16 mouse cellular contexts compared by ENCODE assay signal in the genomic region with DNA sequence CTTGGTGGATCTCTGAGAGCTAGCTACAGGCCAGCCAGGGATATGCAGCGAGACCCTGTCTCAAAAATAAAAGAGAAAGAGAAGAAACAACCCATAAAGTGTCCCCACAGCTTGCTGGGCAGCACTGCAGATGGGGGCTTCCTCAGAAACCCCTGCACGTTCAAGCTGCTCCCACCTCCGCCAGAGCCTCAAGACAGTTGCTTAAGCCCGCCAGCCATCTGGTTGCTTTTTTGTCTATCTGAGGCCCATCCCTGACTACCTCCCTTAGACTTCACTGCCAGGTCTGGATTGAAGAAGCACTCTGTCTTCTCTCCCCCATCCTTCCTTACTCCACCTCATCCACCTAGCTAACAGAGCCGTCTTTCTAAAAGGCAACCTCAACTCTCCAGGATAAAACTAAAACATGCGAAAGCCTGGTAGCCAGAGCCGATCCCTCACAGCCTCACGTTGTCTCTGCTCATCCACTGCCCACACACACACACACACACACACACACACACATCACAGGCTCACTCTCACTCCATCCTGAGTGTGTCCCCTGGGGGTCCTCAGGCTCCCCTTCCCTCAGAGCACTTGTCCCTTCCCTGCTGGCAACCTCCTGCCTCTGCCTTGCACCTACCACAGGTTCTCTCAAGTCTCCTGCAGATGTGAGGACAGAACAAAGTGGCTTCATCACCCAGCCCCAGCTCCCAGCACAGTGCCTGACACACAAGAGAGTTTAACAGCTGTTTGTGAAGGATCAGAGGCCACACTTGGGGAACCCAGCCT. TPM values are rescaled to one million over a fixed set of nuclear protein-coding genes. Genes with fewer than 3 reads are reported as not detected.
DNase-seq lines count a peak whose midpoint lies in the region; ATAC-seq lines count a peak whose summit lies in the region.
"Had no signal": no experiment of that assay in that cellular context is flagged by ENCODE, and none has a peak within 500 bp of the region (broad histone marks: within the 10 kb centered on the region; RNA-seq: fewer than 3 reads in every experiment).

No protein-coding gene starts in this region.

- no peaks in the 10 kb centered on the region for H3K9me3 ChIP-seq in hindbrain, embryonic 15.5 days
- H3K9me3 ChIP-seq in hindbrain, embryonic 14.5 days (ENCODE audit: control insufficient read depth, low read length), result no peaks in the 10 kb centered on the region
- H3K9me3 ChIP-seq: heart, embryonic 15.5 days; limb, embryonic 15.5 days had no signal

- no peaks in the 10 kb centered on the region for H3K27me3 ChIP-seq in hindbrain, embryonic 15.5 days
- H3K27me3 ChIP-seq in hindbrain, embryonic 14.5 days (ENCODE audit: control insufficient read depth, insufficient read depth, low read length), result no peaks in the 10 kb centered on the region
- H3K27me3 ChIP-seq: heart, embryonic 15.5 days; limb, embryonic 15.5 days had no signal

- no peak overlapping the region for H3K4me2 ChIP-seq in hindbrain, embryonic 15.5 days
- H3K4me2 ChIP-seq in hindbrain, embryonic 14.5 days (replicated peaks), result no peak overlapping the region
- H3K4me2 ChIP-seq: heart, embryonic 15.5 days; limb, embryonic 15.5 days had no signal

- no peak for ATAC-seq in cerebellum, adult (ENCODE audit: insufficient number of reproducible peaks, low FRiP score, low TSS enrichment)
- ATAC-seq in hindbrain, embryonic 15.5 days (ENCODE audit: low FRiP score, low read depth), result no peak
- ATAC-seq in hindbrain, embryonic 14.5 days (ENCODE audit: low FRiP score), result no peak
- ATAC-seq: liver, postnatal 0 days; midbrain, embryonic 16.5 days had no signal

- DNase-seq in cerebellum, adult 11 months, result peak; percentile 24
- DNase-seq in hindbrain, embryonic 14.5 days (ENCODE audit: low spot score), result no peak
- DNase-seq in right cerebral cortex, postnatal 10 days (ENCODE audit: low spot score in 2 of 2), result peak; percentile 48 to 56
- DNase-seq in right cerebral cortex, postnatal 36 days (ENCODE audit: low spot score in 2 of 2), result no peak
- DNase-seq in retina, embryonic 14.5 days (ENCODE audit: low spot score), result peak; percentile 21
- DNase-seq in testis, postnatal 14 days (ENCODE audit: low spot score), result no peak
- DNase-seq: adrenal gland, postnatal 14 days; kidney, adult 9 months; liver, postnatal 0 days; lung, postnatal 4 days had no signal

- H3K27ac ChIP-seq in hindbrain, embryonic 15.5 days (replicated peaks), result 0 out of 2 replicates have a peak overlapping the region, but pooled peaks have one; percentile 50
- H3K27ac ChIP-seq in hindbrain, embryonic 14.5 days, result no peak overlapping the region
- H3K27ac ChIP-seq: heart, embryonic 15.5 days; limb, embryonic 15.5 days had no signal

- H3K4me1 ChIP-seq in hindbrain, embryonic 15.5 days (replicated peaks), result peaks cover 35% of the 10 kb centered on the region
- H3K4me1 ChIP-seq in hindbrain, embryonic 14.5 days (replicated peaks; ENCODE audit: control insufficient read depth, insufficient read depth, low read length), result no peaks in the 10 kb centered on the region; the same call in none of the 2 replicates

- peaks cover 11% of the 10 kb centered on the region; the same call in 1 of the 2 replicates for H3K36me3 ChIP-seq in hindbrain, embryonic 15.5 days
- H3K36me3 ChIP-seq in hindbrain, embryonic 14.5 days (replicated peaks; ENCODE audit: control insufficient read depth, insufficient read depth), result peaks cover 22% of the 10 kb centered on the region
- H3K36me3 ChIP-seq: heart, embryonic 15.5 days had no signal

- no peak overlapping the region for H3K4me3 ChIP-seq in hindbrain, embryonic 15.5 days
- H3K4me3 ChIP-seq in hindbrain, embryonic 14.5 days (replicated peaks; ENCODE audit: low read length), result no peak overlapping the region
- H3K4me3 ChIP-seq: erythroblast, embryonic 14.5 days; heart, embryonic 15.5 days; limb, embryonic 15.5 days had no signal

- WGBS in hindbrain, embryonic 15.5 days, result 72% methylated on average over 8 of the region's 8 CpGs
- 68% methylated on average over 8 of the region's 8 CpGs for WGBS in hindbrain, embryonic 14.5 days

- no peak overlapping the region for H3K9ac ChIP-seq in hindbrain, embryonic 15.5 days
- no peak overlapping the region for H3K9ac ChIP-seq in hindbrain, embryonic 14.5 days
- H3K9ac ChIP-seq: heart, embryonic 15.5 days; limb, embryonic 15.5 days; liver, postnatal 0 days had no signal

RNA-seq across cellular contexts. Expression of gene Cog7, which starts 43.2 kb away (rescaled TPM):
- 26.8 and 29.8 TPM in 2 replicates for polyA plus RNA-seq in hindbrain, embryonic 15.5 days (2015; fragmentation: Nextera tagmentation; extraction: Ambion mirVana)
- polyA plus RNA-seq in hindbrain, embryonic 14.5 days (2014; fragmentation: Nextera tagmentation; extraction: Ambion mirVana), result 21.1 and 24.4 TPM in 2 replicates

Comparison
In these comparisons a context has a peak if more than half of its experiments do, and no peak if none do; other contexts are left out.
1. DNase-seq: peak in cerebellum, adult 11 months (single experiment), right cerebral cortex, postnatal 10 days (2 of 2) and retina, embryonic 14.5 days (single experiment); none in hindbrain, embryonic 14.5 days (single experiment), right cerebral cortex, postnatal 36 days (0 of 2) and testis, postnatal 14 days (single experiment).